Mouse (Mus musculus) lung, postnatal 10 days (tissue): ENCODE measurements at regions not wholly inside any gene's neighbourhood (a gene's known extent, or its start where the extent isn't known, plus 50 kb on each side); places are given as distances from the start of the nearest gene placed in this dataset.

Experiments used
- DNase-seq: peaks from one replicate; pipeline ENCODE4 v3.0.0; 2021

- no peak for DNase-seq
These were observed 89.1 kb upstream of the Chl1 start for GRCm38 (mm10) chr6:103421013-103421933.

GRCm38 (mm10) chr6:103430933-103431594, 79.3 kb upstream of the Chl1 start:
- DNase-seq = no peak

- DNase-seq = no peak
These were observed 78.8 kb upstream of the Chl1 start for GRCm38 (mm10) chr6:103431595-103431957.
